Mouse (Mus musculus) CH12.LX (cell line): ENCODE measurements around the gene Glyctk.

Source experiments
- CHD2 ChIP-seq: IDR thresholded peaks from 2 replicates; pipeline ENCODE4 v1.6.1; 2011; ENCODE audit warnings: low read length, improper control_type of control experiment
- CTCF ChIP-seq, 2 experiments: IDR thresholded peaks in 1 of 2; conservative IDR thresholded peaks in 1 of 2; 2 replicates each; pipeline ENCODE4 v1.5.1; 2011 to 2012; ENCODE audit warnings: low read depth in 2 of 2, low read length in 2 of 2, improper control_type of control experiment in 1 of 2, inconsistent platforms in 1 of 2, mild to moderate bottlenecking in 1 of 2, moderate library complexity in 1 of 2
- JUND ChIP-seq: conservative IDR thresholded peaks from 2 replicates; pipeline ENCODE4 v1.6.1; 2011; ENCODE audit warnings: low read depth, low read length, improper control_type of control experiment
- MEF2A ChIP-seq: IDR thresholded peaks from 2 replicates; pipeline ENCODE4 v1.6.1; 2014; ENCODE audit warnings: low read depth, mild to moderate bottlenecking, inconsistent platforms, low read length, improper control_type of control experiment, borderline replicate concordance
- SIN3A ChIP-seq: IDR thresholded peaks from 2 replicates; pipeline ENCODE4 v1.6.1; 2012; ENCODE audit warnings: low read length, improper control_type of control experiment, inconsistent platforms

GRCm38 (mm10) chr9:106129072-106129471 is 28.9 kb downstream of the Glyctk start:
- TF ChIP-seq CHD2 (no peak), JUND (no peak), CTCF (conservative IDR thresholded peaks at IDR 0.05 in 1 of 2, IDR thresholded peaks at IDR 0.05 in 1 of 2; ENCODE audit: low read depth in 2 of 2, low read length in 2 of 2) (no peak), MEF2A (no peak), SIN3A (no peak)
